ENCODE assay signal across 28 mouse cellular contexts in the genomic region with DNA sequence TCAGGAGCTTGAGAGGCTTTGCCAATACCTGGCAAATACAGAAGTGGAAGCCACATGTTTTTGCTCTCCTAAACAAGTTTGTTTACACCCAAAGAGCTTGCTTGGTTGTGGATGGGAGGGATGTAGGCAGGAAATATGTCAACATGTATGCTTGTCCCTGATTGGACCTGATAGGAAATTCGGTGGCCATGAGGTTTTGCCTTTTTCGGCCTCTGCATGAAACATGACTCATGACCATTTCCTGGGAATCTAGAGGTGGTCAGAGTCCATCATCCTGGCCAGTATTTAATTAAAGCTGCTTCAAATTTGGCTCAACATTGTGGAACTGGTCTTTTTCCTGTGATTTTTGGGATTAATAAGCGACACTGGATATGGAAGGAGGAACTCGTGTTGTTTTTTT. TPM values are rescaled to one million over a fixed set of nuclear protein-coding genes. Genes with fewer than 3 reads are reported as not detected.
"Had no signal": no experiment of that assay in that cellular context is flagged by ENCODE, and none has a peak within 500 bp of the region (broad histone marks: within the 10 kb centered on the region; RNA-seq: fewer than 3 reads in every experiment).

No protein-coding gene starts in this region.

- H3K4me1 ChIP-seq: heart, embryonic 12.5 days; hindbrain, embryonic 10.5 days; hindbrain, embryonic 12.5 days; intestine, embryonic 15.5 days; kidney, embryonic 15.5 days; limb, embryonic 13.5 days; limb, embryonic 15.5 days; liver, embryonic 13.5 days; liver, embryonic 15.5 days had no signal

- H3K9me3 ChIP-seq: heart, embryonic 12.5 days; hindbrain, embryonic 10.5 days; hindbrain, embryonic 12.5 days; intestine, embryonic 15.5 days; kidney, embryonic 15.5 days; limb, embryonic 13.5 days; limb, embryonic 15.5 days; liver, embryonic 13.5 days; liver, embryonic 15.5 days had no signal

- ATAC-seq: hindbrain, embryonic 16.5 days; inflammation-experienced regulatory T-cells, adult 6 months; intestine, embryonic 15.5 days; intestine, postnatal 0 days had no signal

- H3K36me3 ChIP-seq: heart, embryonic 12.5 days; hindbrain, embryonic 10.5 days; hindbrain, embryonic 12.5 days; intestine, embryonic 15.5 days; kidney, embryonic 15.5 days; limb, embryonic 13.5 days; limb, embryonic 15.5 days; liver, embryonic 13.5 days; liver, embryonic 15.5 days had no signal

- DNase-seq: gastrocnemius, postnatal 14 days; gastrocnemius, postnatal 36 days; heart, adult 11 months; heart, adult 2 months; heart, postnatal 10 days; heart, postnatal 4 days; kidney, adult 18-20 months; kidney, postnatal 10 days; kidney, postnatal 25 days; kidney, postnatal 4 days; left cerebral cortex, postnatal 4 days; liver, embryonic 13.5 days had no signal

- H3K4me3 ChIP-seq: heart, adult 2 months; heart, embryonic 12.5 days; hindbrain, embryonic 10.5 days; hindbrain, embryonic 12.5 days; intestine, embryonic 15.5 days; kidney, embryonic 15.5 days; layer of hippocampus, adult 2 months; left cerebral cortex, adult 2 months; limb, embryonic 13.5 days; limb, embryonic 15.5 days; liver, embryonic 13.5 days; liver, embryonic 15.5 days had no signal

- H3K27me3 ChIP-seq: heart, embryonic 12.5 days; hindbrain, embryonic 12.5 days; intestine, embryonic 15.5 days; kidney, embryonic 15.5 days; limb, embryonic 13.5 days; limb, embryonic 15.5 days had no signal

- H3K27ac ChIP-seq: heart, adult 2 months; hindbrain, embryonic 10.5 days; hindbrain, embryonic 12.5 days; hindbrain, embryonic 14.5 days; intestine, embryonic 15.5 days; kidney, embryonic 15.5 days; layer of hippocampus, adult 2 months; left cerebral cortex, adult 2 months; limb, embryonic 13.5 days; limb, embryonic 15.5 days; liver, embryonic 13.5 days; liver, embryonic 15.5 days had no signal

- H3K9ac ChIP-seq: heart, embryonic 12.5 days; hindbrain, embryonic 12.5 days; hindbrain, embryonic 14.5 days; intestine, embryonic 15.5 days; kidney, embryonic 15.5 days; limb, embryonic 13.5 days; limb, embryonic 15.5 days; liver, embryonic 13.5 days; liver, embryonic 15.5 days had no signal

- H3K4me2 ChIP-seq: heart, embryonic 12.5 days; hindbrain, embryonic 12.5 days; hindbrain, embryonic 14.5 days; intestine, embryonic 15.5 days; kidney, embryonic 15.5 days; limb, embryonic 13.5 days; limb, embryonic 15.5 days; liver, embryonic 11.5 days; liver, embryonic 13.5 days; liver, embryonic 15.5 days had no signal

RNA-seq across cellular contexts. Expression of a gene that starts 53.8 kb away (rescaled TPM):
- polyA plus RNA-seq: hindbrain, embryonic 10.5 days; hindbrain, embryonic 12.5 days; inflammation-experienced regulatory T-cells, adult 6 months; limb, embryonic 11.5 days had no signal
